Mouse (Mus musculus) monocyte, adult 2 months (primary cell): ENCODE data around the gene Slc38a7.
A peak's percentile ranks its signal among the peaks of the same experiment; 100 is the strongest.
"Not testable (repeated sequence)": the region's sequence is repeated elsewhere in the genome, so short reads cannot be mapped to it uniquely, and the experiment has no call there.

ENCODE experiments used
- DNase-seq, 2 experiments: peaks; one replicate each; pipeline ENCODE4 v3.0.0; 2022; ENCODE audit warnings: low spot score in 2 of 2, low read depth in 1 of 2

Gene Slc38a7

GRCm38 (mm10) chr8:95808631-95809030, 44.7 kb downstream of the Slc38a7 start:
- DNase-seq = no peak

GRCm38 (mm10) chr8:95807861-95808260, 45.5 kb downstream of the Slc38a7 start:
- DNase-seq = peak; percentile 78 to 84

GRCm38 (mm10) chr8:95807331-95807843, 46.0 kb downstream of the Slc38a7 start, which contains the start of gene Cnot1:
Gene Cnot1 (minus strand): TSS chr8:95807464.
- peak; percentile 95 to 96 for DNase-seq

GRCm38 (mm10) chr8:95806461-95807191, 46.7 kb downstream of the Slc38a7 start:
- DNase-seq = peak; percentile 4 to 9

GRCm38 (mm10) chr8:95805482-95805881, 47.9 kb downstream of the Slc38a7 start:
- no peak for DNase-seq

- DNase-seq = no peak
Measured at GRCm38 (mm10) chr8:95802231-95802630, 51.1 kb downstream of the Slc38a7 start.

- DNase-seq = no peak
Measured at GRCm38 (mm10) chr8:95801476-95802064, 51.8 kb downstream of the Slc38a7 start.

- DNase-seq = no peak
Measured at GRCm38 (mm10) chr8:95800353-95800752, 53.0 kb downstream of the Slc38a7 start.

GRCm38 (mm10) chr8:95799891-95800290, 53.4 kb downstream of the Slc38a7 start:
- no peak for DNase-seq

GRCm38 (mm10) chr8:95799117-95799516, 54.2 kb downstream of the Slc38a7 start:
- DNase-seq = no peak

- DNase-seq = not testable (repeated sequence)
Measured at GRCm38 (mm10) chr8:95795333-95796061, 57.8 kb downstream of the Slc38a7 start.
